Mouse (Mus musculus) lung, postnatal 0 days (tissue): ENCODE data around the gene Tdrd3.

ENCODE experiments used
- CTCF ChIP-seq: IDR thresholded peaks from 2 replicates; pipeline ENCODE4 v1.5.1; 2016; ENCODE audit warnings: antibody characterized with exemption, mild to moderate bottlenecking
- EP300 ChIP-seq: IDR thresholded peaks from 2 replicates; pipeline ENCODE4 v1.6.1; 2016; ENCODE audit warnings: antibody characterized with exemption, mild to moderate bottlenecking, control low read depth

- TF ChIP-seq CTCF (no peak), EP300 (no peak)
Observed at GRCm38 (mm10) chr14:87517381-87517780, 100.9 kb downstream of the Tdrd3 start.
